Mouse (Mus musculus) liver, embryonic 13.5 days (tissue): ENCODE measurements around the gene Ly6g5c. TPM values are rescaled to one million over a fixed set of nuclear protein-coding genes. Genes with fewer than 3 reads are reported as not detected.

Experiments
- ATAC-seq: fragments of 200-750 bp; cut with Nextera tagmentation; 2 replicates; pipeline ENCODE4 v1.8.0; 2017; ENCODE audit warnings: low read depth, mild to moderate bottlenecking, moderate number of reproducible peaks, moderate library complexity
- DNase-seq: peaks from one replicate; pipeline ENCODE4 v3.0.0; 2022
- H3K27ac ChIP-seq: fragments of 300-500 bp; sonication (generic); 2 replicates; pipeline ENCODE4 v1.5.1; 2015; ENCODE audit warnings: moderate library complexity, mild to moderate bottlenecking, inconsistent platforms
- H3K27me3 ChIP-seq: fragments of 300-500 bp; sonication (generic); 2 replicates; pipeline ENCODE4 v1.6.1; 2015; ENCODE audit warnings: mild to moderate bottlenecking, inconsistent platforms
- H3K36me3 ChIP-seq: fragments of 300-500 bp; sonication (generic); 2 replicates; pipeline ENCODE4 v1.6.1; 2015; ENCODE audit warnings: mild to moderate bottlenecking, inconsistent platforms
- H3K4me1 ChIP-seq: fragments of 300-500 bp; sonication (generic); replicated peaks from 2 replicates; pipeline ENCODE4 v1.6.1; 2015; ENCODE audit warnings: inconsistent platforms
- H3K4me2 ChIP-seq: fragments of 300-500 bp; sonication (generic); 2 replicates; pipeline ENCODE4 v1.6.1; 2015; ENCODE audit warnings: inconsistent platforms, mild to moderate bottlenecking, moderate library complexity
- H3K4me3 ChIP-seq: fragments of 300-500 bp; sonication (generic); replicated peaks from 2 replicates; pipeline ENCODE4 v1.5.1; 2015; ENCODE audit warnings: mild to moderate bottlenecking, inconsistent platforms
- H3K9ac ChIP-seq: fragments of 300-500 bp; sonication (generic); 2 replicates; pipeline ENCODE4 v1.6.1; 2015; ENCODE audit warnings: mild to moderate bottlenecking, inconsistent platforms
- H3K9me3 ChIP-seq: fragments of 300-500 bp; sonication (generic); replicated peaks from 2 replicates; pipeline ENCODE4 v1.6.1; 2016; ENCODE audit warnings: inconsistent platforms
- whole genome bisulfite sequencing: fragments of 180-500 bp; shearing (Covaris S2); methylation state at CpG from one replicate; pipeline ENCODE4 v1.1.7; 2015; ENCODE audit not compliant: insufficient replicate concordance; 5-methylcytosine and 5-hydroxymethylcytosine counted together
- polyA plus RNA-seq: library from polyadenylated mRNA; unstranded; fragments of >200 nt; fragmentation: Nextera tagmentation; extraction: Ambion mirVana; gene quantifications from 2 replicates; pipeline ENCODE4 v1.2.1, GENCODE M21; 2015

Gene Ly6g5c
- not detected in 2 replicates for polyA plus RNA-seq

GRCm38 (mm10) chr17:35108097-35108496 is at the start of gene Ly6g5c:
Gene Ly6g5c (plus strand): TSS chr17:35108279.
- Histone ChIP-seq H3K4me1 (peaks cover 33% of the 10 kb centered on the region), H3K9me3 (no peaks in the 10 kb centered on the region), H3K36me3 (peaks cover 8% of the 10 kb centered on the region), H3K27me3 (no peaks in the 10 kb centered on the region), H3K9ac (no peak within 1 kb of the TSS), H3K27ac (no peak within 1 kb of the TSS), H3K4me3 (no peak within 1 kb of the TSS), H3K4me2 (no peak within 1 kb of the TSS)
- ATAC-seq = no peak
- WGBS = 78% methylated on average over 6 of the region's 6 CpGs
- DNase-seq = no peak

GRCm38 (mm10) chr17:35058316-35058715 is 49.8 kb upstream of the Ly6g5c start:
- H3K4me1 ChIP-seq = peaks cover 70% of the 10 kb centered on the region
- ATAC-seq (no peak), DNase-seq (no peak)
- no peak overlapping the region for H3K4me3 ChIP-seq
- H3K9ac ChIP-seq = no peak overlapping the region
- WGBS = 69% methylated on average over 9 of the region's 9 CpGs
- peak overlapping the region; percentile 92; the same call in 1 of the 2 replicates for H3K4me2 ChIP-seq
- H3K36me3 ChIP-seq = peaks cover 60% of the 10 kb centered on the region
- H3K27me3 ChIP-seq = peaks cover 26% of the 10 kb centered on the region
- H3K27ac ChIP-seq = peak overlapping the region; percentile 44; the same call in 1 of the 2 replicates
- H3K9me3 ChIP-seq = no peaks in the 10 kb centered on the region

DNA sequence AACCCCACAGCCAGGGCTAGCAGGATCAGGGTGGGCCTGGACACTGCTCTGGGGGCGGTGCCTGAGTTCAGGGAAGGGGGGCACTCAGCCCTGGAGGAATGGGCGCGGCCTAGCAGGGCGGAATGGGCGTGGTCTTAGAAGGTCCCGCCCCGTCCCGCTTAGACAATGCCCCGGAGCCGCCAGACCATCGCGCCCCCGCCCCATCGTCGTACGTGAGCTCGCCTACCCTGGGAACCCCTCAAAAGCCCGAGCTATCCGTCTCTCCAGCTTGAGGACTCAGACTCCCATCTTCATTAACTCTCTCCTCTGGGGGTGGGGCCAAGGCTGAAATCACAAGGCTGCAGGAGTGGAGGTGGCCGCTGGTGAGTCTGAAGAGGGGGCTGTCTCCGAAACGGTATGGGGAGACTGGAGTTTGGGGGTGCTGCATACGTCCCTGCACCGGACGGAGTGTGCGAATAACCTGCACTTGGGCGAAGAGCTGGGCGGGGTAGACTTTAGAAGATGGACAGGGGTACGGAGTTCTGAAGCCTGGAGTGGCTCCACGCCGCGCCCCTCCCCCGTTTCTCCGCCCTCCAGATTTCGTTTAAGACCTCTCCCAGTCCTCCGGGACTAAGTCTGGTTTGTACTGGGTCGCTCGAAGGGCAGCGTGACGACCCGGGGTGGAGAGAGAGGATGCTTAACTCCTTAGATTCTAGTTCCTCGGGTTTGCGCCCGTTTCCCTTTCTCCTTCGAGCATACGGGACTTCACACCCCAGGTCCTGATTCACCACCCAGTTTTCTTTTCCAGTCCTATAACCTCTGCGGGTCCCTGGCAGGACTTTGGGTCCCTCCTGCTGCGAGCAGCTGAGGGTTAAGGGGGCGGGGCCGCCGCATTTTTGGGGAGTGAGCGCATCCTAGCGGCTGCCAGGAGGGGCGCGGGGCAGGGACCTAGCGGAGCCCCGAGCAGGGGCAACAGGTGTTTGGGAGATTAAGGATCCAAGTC is 48.9 kb upstream of the Ly6g5c start, which contains the start of gene Ddah2:
Ddah2 (plus strand) TSS at position 125 of the 982 bp plus-strand sequence.
- ATAC-seq (peak; percentile 74), DNase-seq (peak; percentile 75)
- Histone ChIP-seq H3K4me1 (peaks cover 67% of the 10 kb centered on the region), H3K36me3 (peaks cover 51% of the 10 kb centered on the region), H3K27ac (peak within 1 kb of the TSS; percentile 44), H3K9ac (peak within 1 kb of the TSS; percentile 70), H3K4me2 (peak within 1 kb of the TSS; percentile 92), H3K27me3 (peaks cover 35% of the 10 kb centered on the region), H3K9me3 (no peaks in the 10 kb centered on the region), H3K4me3 (peak within 1 kb of the TSS; percentile 65)
- under 1% methylated on average over 57 of the region's 57 CpGs for WGBS

GRCm38 (mm10) chr17:35060071-35060470 is 48.0 kb upstream of the Ly6g5c start:
- peak overlapping the region; percentile 92 for H3K4me2 ChIP-seq
- H3K27me3 ChIP-seq = peaks cover 44% of the 10 kb centered on the region
- H3K4me1 ChIP-seq = peaks cover 73% of the 10 kb centered on the region
- ATAC-seq (no peak), DNase-seq (no peak)
- H3K9ac ChIP-seq = peak overlapping the region; percentile 70
- 40% methylated on average over 14 of the region's 14 CpGs for WGBS
- peak overlapping the region; percentile 65 for H3K4me3 ChIP-seq
- no peaks in the 10 kb centered on the region for H3K9me3 ChIP-seq
- peaks cover 44% of the 10 kb centered on the region for H3K36me3 ChIP-seq
- no peak overlapping the region for H3K27ac ChIP-seq

GRCm38 (mm10) chr17:35060737-35061297 is 47.3 kb upstream of the Ly6g5c start:
- no peak for ATAC-seq
- peaks cover 51% of the 10 kb centered on the region for H3K27me3 ChIP-seq
- H3K9me3 ChIP-seq = no peaks in the 10 kb centered on the region
- peaks cover 36% of the 10 kb centered on the region for H3K36me3 ChIP-seq
- H3K9ac ChIP-seq = 0 out of 2 replicates have a peak overlapping the region, but pooled peaks have one; percentile 70
- no peak overlapping the region for H3K27ac ChIP-seq
- H3K4me3 ChIP-seq = peak overlapping the region; percentile 65; the same call in 1 of the 2 replicates
- peak; percentile 53 for DNase-seq
- peak overlapping the region; percentile 92 for H3K4me2 ChIP-seq
- peaks cover 75% of the 10 kb centered on the region for H3K4me1 ChIP-seq
- 63% methylated on average over 22 of the region's 22 CpGs for WGBS

DNA sequence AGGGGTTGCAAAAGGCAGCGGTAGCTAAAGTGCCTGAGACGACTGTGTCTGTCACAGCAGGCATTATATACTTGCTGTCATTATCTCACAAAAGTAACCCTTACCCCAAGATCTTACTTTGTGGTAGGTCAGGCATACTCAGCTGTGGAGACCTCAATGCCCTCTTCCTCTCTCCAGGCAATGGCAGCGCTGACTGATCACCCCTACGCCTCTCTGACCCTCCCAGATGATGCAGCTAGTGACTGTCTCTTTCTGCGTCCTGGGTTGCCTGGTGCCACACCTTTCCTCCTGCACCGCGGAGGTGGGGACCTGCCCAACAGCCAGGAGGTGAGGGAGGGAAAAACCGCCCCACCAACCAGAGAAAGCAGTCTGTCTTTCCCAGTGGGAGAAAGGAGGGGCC is 46.8 kb upstream of the Ly6g5c start:
- peaks cover 31% of the 10 kb centered on the region for H3K36me3 ChIP-seq
- peaks cover 56% of the 10 kb centered on the region for H3K27me3 ChIP-seq
- DNase-seq (no peak), ATAC-seq (no peak)
- H3K9me3 ChIP-seq = no peaks in the 10 kb centered on the region
- no peak overlapping the region for H3K4me3 ChIP-seq
- no peak overlapping the region for H3K27ac ChIP-seq
- no peak overlapping the region for H3K9ac ChIP-seq
- peaks cover 75% of the 10 kb centered on the region for H3K4me1 ChIP-seq
- H3K4me2 ChIP-seq = no peak overlapping the region
- WGBS = 64% methylated on average over 8 of the region's 8 CpGs

DNA sequence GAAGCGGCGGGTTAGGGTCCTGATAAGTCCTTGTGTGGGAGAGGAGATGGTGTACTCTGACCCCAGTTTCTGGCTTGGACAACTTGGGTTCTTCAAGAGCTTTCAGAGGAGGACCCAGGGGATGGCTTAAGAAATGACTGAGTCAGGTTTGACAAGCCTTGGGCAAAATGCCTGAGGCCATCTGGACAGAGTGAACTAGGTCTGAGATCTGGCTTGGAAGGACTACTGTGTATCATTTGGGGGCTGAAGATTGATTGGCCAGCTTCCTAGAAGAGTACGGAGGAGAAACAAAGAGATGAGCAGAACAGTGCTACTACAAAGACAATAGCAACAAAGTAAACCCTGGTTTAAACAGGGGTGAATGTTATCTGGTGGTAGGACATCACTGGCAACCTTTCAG is 44.6 kb upstream of the Ly6g5c start:
- Histone ChIP-seq H3K36me3 (peaks cover 13% of the 10 kb centered on the region), H3K4me2 (no peak overlapping the region), H3K27ac (no peak overlapping the region), H3K27me3 (peaks cover 77% of the 10 kb centered on the region), H3K9ac (no peak overlapping the region), H3K4me3 (no peak overlapping the region), H3K4me1 (peaks cover 64% of the 10 kb centered on the region), H3K9me3 (no peaks in the 10 kb centered on the region)
- DNase-seq (no peak), ATAC-seq (no peak)
- WGBS = 77% methylated on average over 3 of the region's 3 CpGs

DNA sequence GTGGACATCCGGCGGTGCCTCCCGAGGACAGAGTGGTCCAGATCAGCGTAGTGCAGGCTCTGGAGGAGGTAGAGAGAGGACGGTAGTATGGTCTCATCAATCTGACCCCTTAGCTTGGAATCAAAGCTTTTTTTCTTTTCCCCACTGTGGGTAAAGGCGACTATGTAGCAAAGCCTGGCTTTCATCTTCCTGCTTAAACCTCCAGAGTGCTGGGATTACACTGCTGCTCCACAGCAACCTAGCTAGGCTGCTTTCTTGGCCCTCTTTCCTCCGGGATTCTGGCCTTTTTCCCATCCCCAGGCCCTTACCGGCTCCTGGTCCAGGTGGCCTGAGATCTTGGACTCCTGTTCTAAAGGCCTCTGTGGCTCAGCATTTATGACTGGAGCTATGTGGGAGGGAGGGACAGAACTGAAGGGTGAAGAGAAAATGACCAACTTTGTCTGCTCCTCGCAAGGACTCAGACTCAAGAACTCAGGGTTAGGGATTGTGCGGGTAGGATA is 43.7 kb upstream of the Ly6g5c start:
- peaks cover 87% of the 10 kb centered on the region for H3K27me3 ChIP-seq
- 26% methylated on average over 10 of the region's 10 CpGs for WGBS
- no peaks in the 10 kb centered on the region for H3K9me3 ChIP-seq

GRCm38 (mm10) chr17:35064951-35065947 is 42.8 kb upstream of the Ly6g5c start, which contains the start of gene Ly6g6c:
Gene Ly6g6c (plus strand): TSS chr17:35065388.
- ATAC-seq (peak; percentile 51), DNase-seq (peak; percentile 32)
- H3K9me3 ChIP-seq = no peaks in the 10 kb centered on the region
- H3K27ac ChIP-seq = peak within 1 kb of the TSS; percentile 29; the same call in 1 of the 2 replicates
- peak within 1 kb of the TSS; percentile 49 for H3K9ac ChIP-seq
- H3K27me3 ChIP-seq = peaks cover 88% of the 10 kb centered on the region
- WGBS = 3% methylated on average over 48 of the region's 48 CpGs
- H3K36me3 ChIP-seq = peaks cover 11% of the 10 kb centered on the region
- peak within 1 kb of the TSS; percentile 72 for H3K4me2 ChIP-seq
- peaks cover 47% of the 10 kb centered on the region for H3K4me1 ChIP-seq
- peak within 1 kb of the TSS; percentile 49 for H3K4me3 ChIP-seq

More for the DNA sequence above, 43.7 kb upstream of the Ly6g5c start:
- peaks cover 55% of the 10 kb centered on the region for H3K4me1 ChIP-seq
- ATAC-seq (no peak), DNase-seq (no peak)
- H3K4me3 ChIP-seq = peak overlapping the region; percentile 49
- no peak overlapping the region for H3K27ac ChIP-seq
- H3K4me2 ChIP-seq = peak overlapping the region; percentile 72
- H3K36me3 ChIP-seq = peaks cover 11% of the 10 kb centered on the region
- H3K9ac ChIP-seq = no peak overlapping the region

DNA sequence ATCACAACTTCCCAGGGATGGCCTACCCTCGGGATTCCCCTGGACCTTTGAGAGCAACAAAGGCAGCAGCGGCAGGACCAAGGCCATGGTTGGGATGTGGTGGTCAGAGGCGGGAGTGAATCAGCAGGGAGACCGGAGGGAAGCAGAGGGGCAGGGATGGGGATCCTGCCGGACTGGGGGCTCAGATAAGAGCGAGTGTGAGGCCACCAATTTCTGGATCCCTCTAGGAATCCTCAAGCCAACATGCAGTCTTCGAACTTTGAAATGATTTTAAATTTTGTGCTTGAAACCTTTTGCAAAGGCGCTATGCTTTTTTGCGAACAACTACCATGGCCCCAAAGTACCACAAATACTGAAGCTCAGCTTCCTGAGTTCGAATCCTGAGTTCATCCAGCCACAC is 42.0 kb upstream of the Ly6g5c start, which contains the start of gene Mpig6b:
Mpig6b (minus strand) TSS at position 101 of the 400 bp plus-strand sequence.
- H3K9ac ChIP-seq = peak within 1 kb of the TSS; percentile 49
- peaks cover 83% of the 10 kb centered on the region for H3K27me3 ChIP-seq
- H3K4me3 ChIP-seq = peak within 1 kb of the TSS; percentile 49
- no peaks in the 10 kb centered on the region for H3K9me3 ChIP-seq
- no peak for ATAC-seq
- H3K36me3 ChIP-seq = peaks cover 5% of the 10 kb centered on the region
- WGBS = 36% methylated on average over 10 of the region's 10 CpGs
- H3K4me1 ChIP-seq = peaks cover 44% of the 10 kb centered on the region
- no peak for DNase-seq
- peak within 1 kb of the TSS; percentile 29; the same call in 1 of the 2 replicates for H3K27ac ChIP-seq
- peak within 1 kb of the TSS; percentile 72 for H3K4me2 ChIP-seq
